Mouse (Mus musculus): ENCODE measurements around the gene Drd4. TPM values are rescaled to one million over a fixed set of nuclear protein-coding genes. Genes with fewer than 3 reads are reported as not detected.
"Not testable (repeated sequence)": the region's sequence is repeated elsewhere in the genome, so short reads cannot be mapped to it uniquely, and the experiment has no call there.

Gene Drd4
- 0.03 TPM in 1 of 2 replicates, not detected in the other for polyA plus RNA-seq (2015; fragmentation: Nextera tagmentation; extraction: Ambion mirVana)

GRCm38 (mm10) chr7:141291921-141292582 is at the start of gene Drd4:
Gene Drd4 (plus strand): TSS chr7:141292006.
- Histone ChIP-seq H3K9ac (no peak within 1 kb of the TSS), H3K27ac (no peak within 1 kb of the TSS), H3K27me3 (peaks cover 78% of the 10 kb centered on the region), H3K4me3 (replicated peaks) (peak within 1 kb of the TSS; percentile 45), H3K9me3 (replicated peaks) (no peaks in the 10 kb centered on the region), H3K4me2 (peak within 1 kb of the TSS; percentile 60), H3K36me3 (peaks cover 3% of the 10 kb centered on the region), H3K4me1 (replicated peaks) (peaks cover 16% of the 10 kb centered on the region)
- DNase-seq, result no peak
- 3% methylated on average over 46 of the region's 46 CpGs for WGBS (ENCODE audit: insufficient replicate concordance)
- ATAC-seq (ENCODE audit: low read depth), result 0 out of 2 replicates have a peak, but pooled peaks have one; percentile 26

GRCm38 (mm10) chr7:141250486-141250885 is 41.3 kb upstream of the Drd4 start:
- not testable (repeated sequence) for H3K4me1 ChIP-seq (replicated peaks); H3K27ac ChIP-seq; H3K4me3 ChIP-seq (replicated peaks); H3K9me3 ChIP-seq (replicated peaks); H3K9ac ChIP-seq; H3K4me2 ChIP-seq; ATAC-seq (ENCODE audit: low read depth); DNase-seq; H3K27me3 ChIP-seq
- WGBS (ENCODE audit: insufficient replicate concordance), result 85% methylated on average over 4 of the region's 4 CpGs
- peaks cover 97% of the 10 kb centered on the region for H3K36me3 ChIP-seq

- H3K27ac ChIP-seq, result no peak overlapping the region
- 81% methylated on average over 10 of the region's 10 CpGs for WGBS (ENCODE audit: insufficient replicate concordance)
- ATAC-seq (ENCODE audit: low read depth) (no peak), DNase-seq (no peak)
- H3K4me1 ChIP-seq (replicated peaks), result 0 out of 2 replicates have a peak, but pooled peaks cover 2% of the 10 kb centered on the region
- H3K4me2 ChIP-seq, result no peak overlapping the region
- H3K9ac ChIP-seq, result no peak overlapping the region
- no peaks in the 10 kb centered on the region for H3K9me3 ChIP-seq (replicated peaks)
- peaks cover 96% of the 10 kb centered on the region for H3K36me3 ChIP-seq
- no peak overlapping the region for H3K4me3 ChIP-seq (replicated peaks)
- H3K27me3 ChIP-seq, result no peaks in the 10 kb centered on the region
Measured at GRCm38 (mm10) chr7:141256159-141256558, 35.6 kb upstream of the Drd4 start.

- no peak overlapping the region for H3K27ac ChIP-seq
- no peak overlapping the region for H3K4me2 ChIP-seq
- no peak overlapping the region for H3K4me3 ChIP-seq (replicated peaks)
- no peaks in the 10 kb centered on the region for H3K27me3 ChIP-seq
- peaks cover 81% of the 10 kb centered on the region for H3K36me3 ChIP-seq
- H3K9ac ChIP-seq, result no peak overlapping the region
- H3K9me3 ChIP-seq (replicated peaks), result no peaks in the 10 kb centered on the region
- no peak for ATAC-seq (ENCODE audit: low read depth)
- peaks cover 26% of the 10 kb centered on the region for H3K4me1 ChIP-seq (replicated peaks)
- DNase-seq, result no peak
- WGBS (ENCODE audit: insufficient replicate concordance), result 80% methylated on average over 3 of the region's 3 CpGs
Measured at GRCm38 (mm10) chr7:141261480-141261879, 30.3 kb upstream of the Drd4 start.

GRCm38 (mm10) chr7:141263640-141264039 is 28.2 kb upstream of the Drd4 start:
- Histone ChIP-seq H3K27ac (no peak overlapping the region), H3K4me3 (replicated peaks) (no peak overlapping the region), H3K27me3 (0 out of 2 replicates have a peak, but pooled peaks cover 3% of the 10 kb centered on the region), H3K36me3 (peaks cover 60% of the 10 kb centered on the region), H3K9ac (no peak overlapping the region), H3K4me2 (no peak overlapping the region), H3K4me1 (replicated peaks) (peaks cover 31% of the 10 kb centered on the region), H3K9me3 (replicated peaks) (no peaks in the 10 kb centered on the region)
- WGBS (ENCODE audit: insufficient replicate concordance), result 88% methylated on average over 13 of the region's 13 CpGs
- ATAC-seq (ENCODE audit: low read depth) (no peak), DNase-seq (no peak)

- ATAC-seq (ENCODE audit: low read depth) (no peak), DNase-seq (no peak)
- Histone ChIP-seq H3K27ac (peak overlapping the region; percentile 29; the same call in 1 of the 2 replicates), H3K4me1 (replicated peaks) (peaks cover 37% of the 10 kb centered on the region), H3K27me3 (0 out of 2 replicates have a peak, but pooled peaks cover 8% of the 10 kb centered on the region), H3K9ac (peak overlapping the region; percentile 80; the same call in 1 of the 2 replicates), H3K4me3 (replicated peaks) (no peak overlapping the region; the same call in 1 of the 2 replicates), H3K4me2 (peak overlapping the region; percentile 88; the same call in 1 of the 2 replicates), H3K9me3 (replicated peaks) (no peaks in the 10 kb centered on the region), H3K36me3 (peaks cover 54% of the 10 kb centered on the region)
- 72% methylated on average over 11 of the region's 11 CpGs for WGBS (ENCODE audit: insufficient replicate concordance)
Measured at GRCm38 (mm10) chr7:141264041-141264700, 27.6 kb upstream of the Drd4 start.

GRCm38 (mm10) chr7:141264761-141265410 is 26.9 kb upstream of the Drd4 start:
- H3K9me3 ChIP-seq (replicated peaks), result no peaks in the 10 kb centered on the region
- peak overlapping the region; percentile 29; the same call in 1 of the 2 replicates for H3K27ac ChIP-seq
- H3K4me2 ChIP-seq, result peak overlapping the region; percentile 88
- peaks cover 47% of the 10 kb centered on the region for H3K36me3 ChIP-seq
- H3K9ac ChIP-seq, result peak overlapping the region; percentile 80
- ATAC-seq (ENCODE audit: low read depth), result peak; percentile 37
- peaks cover 14% of the 10 kb centered on the region; the same call in 1 of the 2 replicates for H3K27me3 ChIP-seq
- WGBS (ENCODE audit: insufficient replicate concordance), result 14% methylated on average over 12 of the region's 12 CpGs
- H3K4me1 ChIP-seq (replicated peaks), result peaks cover 39% of the 10 kb centered on the region
- peak; percentile 43 for DNase-seq
- peak overlapping the region; percentile 75 for H3K4me3 ChIP-seq (replicated peaks)

GRCm38 (mm10) chr7:141265411-141265738 is 26.4 kb upstream of the Drd4 start:
- DNase-seq (no peak), ATAC-seq (ENCODE audit: low read depth) (0 out of 2 replicates have a peak, but pooled peaks have one; percentile 7)
- WGBS (ENCODE audit: insufficient replicate concordance), result 35% methylated on average over 11 of the region's 11 CpGs
- peaks cover 39% of the 10 kb centered on the region for H3K4me1 ChIP-seq (replicated peaks)
- H3K27ac ChIP-seq, result peak overlapping the region; percentile 8; the same call in 1 of the 2 replicates
- H3K27me3 ChIP-seq, result peaks cover 18% of the 10 kb centered on the region; the same call in 1 of the 2 replicates
- peak overlapping the region; percentile 80 for H3K9ac ChIP-seq
- H3K4me2 ChIP-seq, result peak overlapping the region; percentile 88
- H3K36me3 ChIP-seq, result peaks cover 42% of the 10 kb centered on the region
- H3K9me3 ChIP-seq (replicated peaks), result no peaks in the 10 kb centered on the region
- peak overlapping the region; percentile 75 for H3K4me3 ChIP-seq (replicated peaks)

GRCm38 (mm10) chr7:141265739-141266561 is 25.9 kb upstream of the Drd4 start, which contains the start of gene Irf7:
Gene Irf7 (minus strand): TSS chr7:141266481.
- ATAC-seq (ENCODE audit: low read depth), result peak; percentile 80
- H3K4me2 ChIP-seq, result peak within 1 kb of the TSS; percentile 88
- peak; percentile 77 for DNase-seq
- H3K4me3 ChIP-seq (replicated peaks), result peak within 1 kb of the TSS; percentile 75
- H3K9ac ChIP-seq, result peak within 1 kb of the TSS; percentile 80
- H3K27me3 ChIP-seq, result peaks cover 18% of the 10 kb centered on the region; the same call in 1 of the 2 replicates
- no peaks in the 10 kb centered on the region for H3K9me3 ChIP-seq (replicated peaks)
- peaks cover 39% of the 10 kb centered on the region for H3K4me1 ChIP-seq (replicated peaks)
- peak within 1 kb of the TSS; percentile 66 for H3K27ac ChIP-seq
- WGBS (ENCODE audit: insufficient replicate concordance), result 5% methylated on average over 25 of the region's 25 CpGs
- peaks cover 36% of the 10 kb centered on the region for H3K36me3 ChIP-seq

- peak overlapping the region; percentile 19; the same call in 1 of the 2 replicates for H3K4me3 ChIP-seq (replicated peaks)
- ATAC-seq (ENCODE audit: low read depth), result no peak
- H3K4me1 ChIP-seq (replicated peaks), result peaks cover 39% of the 10 kb centered on the region
- H3K27me3 ChIP-seq, result peaks cover 18% of the 10 kb centered on the region; the same call in 1 of the 2 replicates
- H3K27ac ChIP-seq, result no peak overlapping the region; the same call in 1 of the 2 replicates
- no peak for DNase-seq
- H3K36me3 ChIP-seq, result peaks cover 9% of the 10 kb centered on the region
- peak overlapping the region; percentile 61 for H3K4me2 ChIP-seq
- 21% methylated on average over 24 of the region's 24 CpGs for WGBS (ENCODE audit: insufficient replicate concordance)
- H3K9ac ChIP-seq, result peak overlapping the region; percentile 41; the same call in 1 of the 2 replicates
- H3K9me3 ChIP-seq (replicated peaks), result no peaks in the 10 kb centered on the region
Measured at GRCm38 (mm10) chr7:141268466-141269272, 23.1 kb upstream of the Drd4 start.

Data from liver, embryonic 13.5 days (tissue).